In the genomic region with DNA sequence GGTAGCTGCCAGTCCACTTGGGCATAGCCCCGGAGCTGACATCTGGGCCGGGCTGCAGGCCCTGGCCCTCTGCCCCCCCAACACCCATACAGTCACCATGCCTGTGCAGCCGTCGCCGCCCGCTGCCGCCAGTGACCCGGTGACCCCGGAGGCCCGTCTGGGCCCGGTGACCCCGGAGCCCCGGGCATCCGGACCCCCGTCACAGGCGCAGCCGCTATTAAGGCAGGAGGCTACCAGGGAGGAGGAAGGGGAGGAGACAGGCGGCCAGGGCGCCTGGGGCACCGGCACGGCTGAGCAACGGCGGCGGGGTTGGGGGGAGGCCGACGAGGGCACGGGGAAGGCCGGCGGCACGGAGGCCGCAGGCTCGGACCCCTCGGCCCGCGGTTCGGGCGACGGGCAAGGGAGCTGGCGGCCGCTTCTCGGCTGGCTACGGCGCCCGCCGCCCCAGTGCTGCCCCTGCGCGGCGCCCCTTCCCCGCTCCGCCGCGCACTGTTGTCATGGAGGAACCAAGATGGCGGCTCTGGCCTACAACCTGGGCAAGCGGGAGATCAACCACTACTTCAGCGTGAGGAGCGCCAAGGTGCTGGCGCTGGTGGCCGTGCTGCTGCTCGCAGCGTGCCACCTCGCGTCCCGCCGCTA, we compare ENCODE assay signal across 8 mouse cellular contexts. TPM values are rescaled to one million over a fixed set of nuclear protein-coding genes. Genes with fewer than 3 reads are reported as not detected.
DNase-seq lines count a peak whose midpoint lies in the region; ATAC-seq and TF ChIP-seq lines count a peak whose summit lies in the region.

TSS of gene Casd1 (plus strand) at position 182 of the 639 bp plus-strand sequence.

- no peaks in the 10 kb centered on the region for H3K27me3 ChIP-seq in embryonic facial prominence, embryonic 10.5 days (replicated peaks; ENCODE audit: low read depth, poor library complexity, severe bottlenecking)
- H3K27me3 ChIP-seq in limb, embryonic 15.5 days: no peaks in the 10 kb centered on the region
- H3K27me3 ChIP-seq in midbrain, postnatal 0 days (ENCODE audit: insufficient read depth, low read length): no peaks in the 10 kb centered on the region

- H3K9me3 ChIP-seq in embryonic facial prominence, embryonic 10.5 days: no peaks in the 10 kb centered on the region
- no peaks in the 10 kb centered on the region; the same call in 1 of the 2 replicates for H3K9me3 ChIP-seq in limb, embryonic 15.5 days
- no peaks in the 10 kb centered on the region for H3K9me3 ChIP-seq in midbrain, postnatal 0 days (ENCODE audit: low read length)

- peak within 1 kb of the TSS; percentile 82 for H3K4me3 ChIP-seq in embryonic facial prominence, embryonic 10.5 days
- peak within 1 kb of the TSS; percentile 78 for H3K4me3 ChIP-seq in limb, embryonic 15.5 days
- peak within 1 kb of the TSS; percentile 78 for H3K4me3 ChIP-seq in midbrain, postnatal 0 days (ENCODE audit: low read depth, low read length)

- no peaks in the 10 kb centered on the region for H3K36me3 ChIP-seq in embryonic facial prominence, embryonic 10.5 days (replicated peaks)
- no peaks in the 10 kb centered on the region for H3K36me3 ChIP-seq in limb, embryonic 15.5 days
- no peaks in the 10 kb centered on the region for H3K36me3 ChIP-seq in midbrain, postnatal 0 days (ENCODE audit: insufficient read depth, low read length)

- H3K27ac ChIP-seq in embryonic facial prominence, embryonic 10.5 days (replicated peaks): peak within 1 kb of the TSS; percentile 100
- peak within 1 kb of the TSS; percentile 96 for H3K27ac ChIP-seq in limb, embryonic 15.5 days
- H3K27ac ChIP-seq in midbrain, postnatal 0 days (ENCODE audit: low read depth, low read length): peak within 1 kb of the TSS; percentile 97

- H3K4me2 ChIP-seq in limb, embryonic 15.5 days: peak within 1 kb of the TSS; percentile 89
- H3K4me2 ChIP-seq in midbrain, postnatal 0 days (ENCODE audit: low read depth, low read length, poor library complexity, severe bottlenecking): peak within 1 kb of the TSS; percentile 95

- DNase-seq in right cerebral cortex, adult 18-20 months: peak; percentile 49
- no peak for DNase-seq in right cerebral cortex, postnatal 36 days (ENCODE audit: low spot score in 2 of 2)
- DNase-seq in embryonic facial prominence, embryonic 10.5 days (ENCODE audit: low spot score): peak; percentile 83
- peak; percentile 55 for DNase-seq in kidney, adult 11 months
- DNase-seq in midbrain, postnatal 0 days (ENCODE audit: low spot score): peak; percentile 78
- DNase-seq in spleen, postnatal 36 days (ENCODE audit: low spot score in 2 of 2): peak; percentile 59 to 67

- TF ChIP-seq CTCF in midbrain, postnatal 0 days (IDR thresholded peaks at IDR 0.05): 0 out of 2 replicates have a peak, but pooled peaks have one; percentile 29

- H3K9ac ChIP-seq in limb, embryonic 15.5 days: peak within 1 kb of the TSS; percentile 95
- H3K9ac ChIP-seq in midbrain, postnatal 0 days (replicated peaks; ENCODE audit: low read length, poor library complexity, severe bottlenecking): peak within 1 kb of the TSS; percentile 98

- whole genome bisulfite sequencing in embryonic facial prominence, embryonic 10.5 days: under 1% methylated on average over 64 of the region's 64 CpGs
- under 1% methylated on average over 47 of the region's 64 CpGs for WGBS in limb, embryonic 15.5 days
- WGBS in midbrain, postnatal 0 days: under 1% methylated on average over 60 of the region's 64 CpGs

- H3K4me1 ChIP-seq in embryonic facial prominence, embryonic 10.5 days: peaks cover 57% of the 10 kb centered on the region
- H3K4me1 ChIP-seq in limb, embryonic 15.5 days: peaks cover 14% of the 10 kb centered on the region; the same call in 1 of the 2 replicates
- peaks cover 7% of the 10 kb centered on the region for H3K4me1 ChIP-seq in midbrain, postnatal 0 days (ENCODE audit: insufficient read depth, low read length)

- peak; percentile 72 for ATAC-seq in granulocyte monocyte progenitor cell, adult 5-6 weeks (replicated peaks; ENCODE audit: poor library complexity, severe bottlenecking)
- peak; percentile 79 for ATAC-seq in limb, embryonic 15.5 days (ENCODE audit: insufficient number of reproducible peaks, low FRiP score, low TSS enrichment, low read depth)
- ATAC-seq in midbrain, postnatal 0 days (ENCODE audit: low FRiP score): peak; percentile 90

RNA-seq across cellular contexts. Expression of gene Casd1, which starts in this region (rescaled TPM):
- polyA plus RNA-seq in embryonic facial prominence, embryonic 10.5 days (2016; fragmentation: Nextera tagmentation; extraction: Ambion mirVana): 48.0 and 48.5 TPM in 2 replicates
- total RNA-seq in granulocyte monocyte progenitor cell, adult 5-6 weeks (2014; fragmentation: Nextera tagmentation): 28.5 TPM in 2 replicates
- 40.8 and 48.0 TPM in 2 replicates for total RNA-seq in granulocyte monocyte progenitor cell, adult 5-6 weeks (2017)
- 26.3 and 27.8 TPM in 2 replicates for polyA plus RNA-seq in limb, embryonic 15.5 days (2015; fragmentation: Nextera tagmentation; extraction: Ambion mirVana)
- 93.6 and 123 TPM in 2 replicates for total RNA-seq in midbrain, postnatal 0 days (2014; rRNA removed)
- polyA plus RNA-seq in midbrain, postnatal 0 days (2015; fragmentation: Nextera tagmentation; extraction: Ambion mirVana): 42.1 and 44.7 TPM in 2 replicates

Comparison
In these comparisons a context has a peak if more than half of its experiments do, and no peak if none do; other contexts are left out.
1. DNase-seq: peak in right cerebral cortex, adult 18-20 months (single experiment), embryonic facial prominence, embryonic 10.5 days (single experiment), kidney, adult 11 months (single experiment), midbrain, postnatal 0 days (single experiment) and spleen, postnatal 36 days (2 of 2); none in right cerebral cortex, postnatal 36 days (0 of 2).
2. Peak in every context shown above with its lines, with median percentiles within 50 percentile points of each other: H3K27ac ChIP-seq, H3K4me3 ChIP-seq and ATAC-seq.